Mouse (Mus musculus) c-Kit-negative CD71-positive TER-119-positive erythroid progenitor cells, embryonic 14.5 days (primary cell): ENCODE measurements around the gene Dpp6.
A peak's percentile ranks its signal among the peaks of the same experiment; 100 is the strongest.

ENCODE experiments used
- DNase-seq: peaks from one replicate; pipeline ENCODE4 v3.0.0-alpha.2; 2013; ENCODE audit warnings: low read depth, low spot score

The Dpp6 gene

GRCm38 (mm10) chr5:27664111-27664510, 847.1 kb downstream of the Dpp6 start:
- no peak for DNase-seq

GRCm38 (mm10) chr5:27671487-27671886, 854.5 kb downstream of the Dpp6 start:
- no peak for DNase-seq

- DNase-seq, result no peak
Observed at GRCm38 (mm10) chr5:27677247-27677666, 860.3 kb downstream of the Dpp6 start.

- DNase-seq, result no peak
Observed at GRCm38 (mm10) chr5:27679151-27679550, 862.1 kb downstream of the Dpp6 start.

GRCm38 (mm10) chr5:27680476-27680875, 863.5 kb downstream of the Dpp6 start:
- DNase-seq, result peak; percentile 49

- DNase-seq, result no peak
Observed at GRCm38 (mm10) chr5:27685162-27685561, 868.2 kb downstream of the Dpp6 start.

GRCm38 (mm10) chr5:27685923-27686322, 868.9 kb downstream of the Dpp6 start:
- DNase-seq, result no peak

GRCm38 (mm10) chr5:27687311-27687710, 870.3 kb downstream of the Dpp6 start:
- peak; percentile 54 for DNase-seq

- DNase-seq, result no peak
Observed at GRCm38 (mm10) chr5:27702482-27702881, 885.5 kb downstream of the Dpp6 start.

GRCm38 (mm10) chr5:27705020-27705419, 888.0 kb downstream of the Dpp6 start:
- DNase-seq, result no peak

- no peak for DNase-seq
Observed at GRCm38 (mm10) chr5:27706551-27706950, 889.5 kb downstream of the Dpp6 start.

- DNase-seq, result peak; percentile 47
Observed at GRCm38 (mm10) chr5:27707283-27707682, 890.3 kb downstream of the Dpp6 start.

- peak; percentile 93 for DNase-seq
Observed at GRCm38 (mm10) chr5:27708209-27708608, 891.2 kb downstream of the Dpp6 start.

- no peak for DNase-seq
Observed at GRCm38 (mm10) chr5:27711461-27712192, 894.6 kb downstream of the Dpp6 start.

GRCm38 (mm10) chr5:27714356-27714755, 897.4 kb downstream of the Dpp6 start:
- DNase-seq, result no peak

- no peak for DNase-seq
Observed at GRCm38 (mm10) chr5:27716026-27716425, 899.0 kb downstream of the Dpp6 start.

GRCm38 (mm10) chr5:27717301-27717700, 900.3 kb downstream of the Dpp6 start:
- no peak for DNase-seq

- no peak for DNase-seq
Observed at GRCm38 (mm10) chr5:27719311-27719710, 902.3 kb downstream of the Dpp6 start.

- no peak for DNase-seq
Observed at GRCm38 (mm10) chr5:27724460-27724859, 907.5 kb downstream of the Dpp6 start.

- DNase-seq, result no peak
Observed at GRCm38 (mm10) chr5:27730666-27731065, 913.7 kb downstream of the Dpp6 start.

GRCm38 (mm10) chr5:27731392-27731791, 914.4 kb downstream of the Dpp6 start:
- no peak for DNase-seq

- DNase-seq, result no peak
Observed at GRCm38 (mm10) chr5:27732288-27732868, 915.4 kb downstream of the Dpp6 start.

- no peak for DNase-seq
Observed at GRCm38 (mm10) chr5:27737168-27737567, 920.2 kb downstream of the Dpp6 start.
